Mouse (Mus musculus) intestine, embryonic 14.5 days (tissue): Measurements from ENCODE around the gene Rims3. TPM values are rescaled to one million over a fixed set of nuclear protein-coding genes. Genes with fewer than 3 reads are reported as not detected.

ENCODE experiments used
- ATAC-seq: fragments of 200-750 bp; cut with Nextera tagmentation; replicated peaks from 2 replicates; pipeline ENCODE4 v1.8.0; 2017; ENCODE audit warnings: low read depth, moderate number of reproducible peaks, moderate TSS enrichment, moderate library complexity; ENCODE audit not compliant: low FRiP score, low TSS enrichment
- DNase-seq: peaks from one replicate; pipeline ENCODE4 v3.0.0-alpha.2; 2018; ENCODE audit warnings: low spot score
- H3K27ac ChIP-seq: fragments of 300-500 bp; sonication (generic); 2 replicates; pipeline ENCODE4 v1.5.1; 2014; ENCODE audit warnings: low read depth, mild to moderate bottlenecking, control low read depth
- H3K27me3 ChIP-seq: fragments of 300-500 bp; sonication (generic); replicated peaks from 2 replicates; pipeline ENCODE4 v1.6.1; 2014; ENCODE audit warnings: low read length, control low read depth; ENCODE audit not compliant: control insufficient read depth, insufficient read depth
- H3K36me3 ChIP-seq: fragments of 300-500 bp; sonication (generic); 2 replicates; pipeline ENCODE4 v1.6.1; 2014; ENCODE audit warnings: low read length, control low read depth; ENCODE audit not compliant: control insufficient read depth, insufficient read depth
- H3K4me1 ChIP-seq: fragments of 300-500 bp; sonication (generic); replicated peaks from 2 replicates; pipeline ENCODE4 v1.6.1; 2014; ENCODE audit warnings: low read length, control low read depth, mixed read lengths; ENCODE audit not compliant: control insufficient read depth, insufficient read depth
- H3K4me2 ChIP-seq: fragments of 300-500 bp; sonication (generic); 2 replicates; pipeline ENCODE4 v1.6.1; 2014; ENCODE audit warnings: low read length
- H3K4me3 ChIP-seq: fragments of 300-500 bp; sonication (generic); 2 replicates; pipeline ENCODE4 v1.5.1; 2014; ENCODE audit warnings: low read depth, low read length, control low read depth, mixed read lengths
- H3K9ac ChIP-seq: fragments of 300-500 bp; sonication (generic); 2 replicates; pipeline ENCODE4 v1.6.1; 2014; ENCODE audit warnings: mild to moderate bottlenecking, low read length
- H3K9me3 ChIP-seq: fragments of 300-500 bp; sonication (generic); 2 replicates; pipeline ENCODE4 v1.6.1; 2016; ENCODE audit warnings: low read length, control low read depth; ENCODE audit not compliant: control insufficient read depth
- WGBS: fragments of 180-500 bp; shearing (Covaris S2); extraction: QIAGEN DNeasy Blood & Tissue Kit; methylation state at CpG from one replicate; pipeline ENCODE4 v1.1.7; 2014; 5-methylcytosine and 5-hydroxymethylcytosine counted together
- polyA plus RNA-seq: library from polyadenylated mRNA; unstranded; fragments of >200 nt; fragmentation: Nextera tagmentation; extraction: Ambion mirVana; gene quantifications from 2 replicates; pipeline ENCODE4 v1.2.1, GENCODE M21; 2014

Rims3 gene
- polyA plus RNA-seq, 1 experiment from 2014 or later = 2.2 TPM

GRCm38 (mm10) chr4:120911086-120911485 lies 56.5 kb downstream of the Rims3 start:
- H3K27ac ChIP-seq = no peak overlapping the region
- H3K36me3 ChIP-seq = no peaks in the 10 kb centered on the region
- H3K4me2 ChIP-seq = no peak overlapping the region
- no peak overlapping the region for H3K9ac ChIP-seq
- DNase-seq = no peak
- no peaks in the 10 kb centered on the region for H3K27me3 ChIP-seq
- H3K9me3 ChIP-seq = no peaks in the 10 kb centered on the region
- no peaks in the 10 kb centered on the region for H3K4me1 ChIP-seq
- no peak overlapping the region for H3K4me3 ChIP-seq
- 88% methylated on average over 6 of the region's 6 CpGs for WGBS
- ATAC-seq = no peak

GRCm38 (mm10) chr4:120912866-120913265 lies 58.2 kb downstream of the Rims3 start:
- Histone ChIP-seq H3K9me3 (no peaks in the 10 kb centered on the region), H3K27me3 (no peaks in the 10 kb centered on the region), H3K27ac (no peak overlapping the region), H3K9ac (no peak overlapping the region), H3K36me3 (no peaks in the 10 kb centered on the region), H3K4me1 (no peaks in the 10 kb centered on the region), H3K4me2 (no peak overlapping the region), H3K4me3 (no peak overlapping the region)
- DNase-seq (no peak), ATAC-seq (no peak)
- WGBS = 58% methylated on average over 4 of the region's 4 CpGs

GRCm38 (mm10) chr4:120913443-120913842 lies 58.8 kb downstream of the Rims3 start:
- no peak overlapping the region for H3K27ac ChIP-seq
- H3K27me3 ChIP-seq = no peaks in the 10 kb centered on the region
- no peak overlapping the region for H3K4me3 ChIP-seq
- H3K9ac ChIP-seq = no peak overlapping the region
- no peak overlapping the region for H3K4me2 ChIP-seq
- no peaks in the 10 kb centered on the region for H3K4me1 ChIP-seq
- no peak for ATAC-seq
- 58% methylated on average over 8 of the region's 8 CpGs for WGBS
- H3K36me3 ChIP-seq = no peaks in the 10 kb centered on the region
- DNase-seq = no peak
- no peaks in the 10 kb centered on the region for H3K9me3 ChIP-seq

GRCm38 (mm10) chr4:120913861-120914260 lies 59.2 kb downstream of the Rims3 start:
- Histone ChIP-seq H3K4me1 (no peaks in the 10 kb centered on the region), H3K4me2 (no peak overlapping the region), H3K27ac (no peak overlapping the region), H3K9me3 (no peaks in the 10 kb centered on the region), H3K9ac (no peak overlapping the region), H3K4me3 (no peak overlapping the region), H3K36me3 (no peaks in the 10 kb centered on the region), H3K27me3 (no peaks in the 10 kb centered on the region)
- 74% methylated on average over 1 of the region's 1 CpGs for WGBS
- no peak for DNase-seq
- no peak for ATAC-seq

- no peak for DNase-seq
- H3K9me3 ChIP-seq = no peaks in the 10 kb centered on the region
- no peak overlapping the region for H3K4me3 ChIP-seq
- no peak for ATAC-seq
- no peaks in the 10 kb centered on the region for H3K4me1 ChIP-seq
- H3K36me3 ChIP-seq = no peaks in the 10 kb centered on the region
- H3K27me3 ChIP-seq = no peaks in the 10 kb centered on the region
- no peak overlapping the region for H3K9ac ChIP-seq
- no peak overlapping the region for H3K27ac ChIP-seq
- no peak overlapping the region for H3K4me2 ChIP-seq
- WGBS = 75% methylated on average over 4 of the region's 4 CpGs
Measured at GRCm38 (mm10) chr4:120914501-120914900, 59.9 kb downstream of the Rims3 start.

GRCm38 (mm10) chr4:120921461-120921860 lies 66.8 kb downstream of the Rims3 start:
- Histone ChIP-seq H3K27ac (no peak overlapping the region), H3K9ac (no peak overlapping the region), H3K9me3 (peaks cover 8% of the 10 kb centered on the region), H3K4me2 (no peak overlapping the region), H3K4me1 (no peaks in the 10 kb centered on the region), H3K36me3 (peaks cover 22% of the 10 kb centered on the region), H3K4me3 (no peak overlapping the region), H3K27me3 (no peaks in the 10 kb centered on the region)
- WGBS = 93% methylated on average over 8 of the region's 8 CpGs
- ATAC-seq = no peak
- DNase-seq = no peak

GRCm38 (mm10) chr4:120924554-120925299 lies 70.1 kb downstream of the Rims3 start, which contains the start of gene Exo5:
TSS of gene Exo5 (minus strand) at chr4:120925017.
- H3K4me3 ChIP-seq = peak within 1 kb of the TSS; percentile 57
- ATAC-seq = peak; percentile 98
- H3K4me1 ChIP-seq = no peaks in the 10 kb centered on the region
- DNase-seq = peak; percentile 97
- H3K27me3 ChIP-seq = no peaks in the 10 kb centered on the region
- H3K27ac ChIP-seq = peak within 1 kb of the TSS; percentile 66
- H3K9me3 ChIP-seq = peaks cover 8% of the 10 kb centered on the region
- 1% methylated on average over 33 of the region's 33 CpGs for WGBS
- peaks cover 22% of the 10 kb centered on the region for H3K36me3 ChIP-seq
- peak within 1 kb of the TSS; percentile 74 for H3K4me2 ChIP-seq
- H3K9ac ChIP-seq = peak within 1 kb of the TSS; percentile 49

DNA sequence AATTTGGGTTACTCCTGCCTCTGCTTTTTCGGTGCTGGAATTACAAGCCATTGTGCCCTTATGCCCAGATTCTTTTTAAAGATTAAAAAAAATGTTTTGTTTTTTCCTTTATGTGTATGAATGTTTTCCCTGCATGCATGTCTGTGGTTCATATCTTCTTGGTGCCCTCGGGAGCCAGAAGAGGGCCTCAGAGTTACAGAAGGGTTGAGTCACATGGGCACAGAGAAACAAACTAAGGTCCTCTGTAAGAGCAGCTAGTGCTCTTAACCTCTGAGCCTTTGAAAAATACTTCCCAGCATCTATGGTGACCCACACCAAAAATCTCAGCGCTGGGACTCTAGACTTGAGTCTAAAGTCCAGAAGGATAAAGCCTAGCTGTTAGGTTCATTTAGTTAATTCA lies 70.8 kb downstream of the Rims3 start:
- WGBS = 20% methylated on average over 3 of the region's 3 CpGs
- Histone ChIP-seq H3K9me3 (peaks cover 8% of the 10 kb centered on the region), H3K4me1 (no peaks in the 10 kb centered on the region), H3K27me3 (no peaks in the 10 kb centered on the region), H3K9ac (peak overlapping the region; percentile 49), H3K4me3 (peak overlapping the region; percentile 57), H3K27ac (peak overlapping the region; percentile 66), H3K36me3 (peaks cover 17% of the 10 kb centered on the region), H3K4me2 (peak overlapping the region; percentile 74)
- DNase-seq (no peak), ATAC-seq (peak; percentile 34; the same call in 1 of the 2 replicates)

DNA sequence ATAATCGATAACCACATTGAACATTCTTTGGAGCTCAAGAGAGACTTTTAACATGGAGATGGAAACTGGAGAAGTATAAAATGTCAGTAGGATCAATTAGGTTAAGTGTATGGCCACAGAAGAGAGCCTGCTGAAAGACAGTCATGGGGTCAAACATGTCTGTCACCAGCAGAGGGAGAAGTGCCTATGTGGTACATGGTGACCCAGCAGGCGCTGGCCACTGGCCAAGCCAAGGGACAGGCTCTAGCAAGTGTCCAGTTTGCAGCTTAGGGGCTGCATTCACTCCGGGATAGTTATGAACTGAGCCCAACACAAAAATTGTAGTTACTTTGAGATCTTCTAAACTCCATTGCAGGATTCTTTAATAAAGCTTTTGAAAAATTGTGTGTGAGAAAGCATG lies 74.1 kb downstream of the Rims3 start:
- WGBS = 78% methylated on average over 3 of the region's 3 CpGs
- no peak overlapping the region for H3K9ac ChIP-seq
- no peak for DNase-seq
- no peak overlapping the region for H3K4me2 ChIP-seq
- H3K4me3 ChIP-seq = no peak overlapping the region
- no peaks in the 10 kb centered on the region for H3K36me3 ChIP-seq
- no peaks in the 10 kb centered on the region for H3K9me3 ChIP-seq
- no peaks in the 10 kb centered on the region for H3K27me3 ChIP-seq
- no peak overlapping the region for H3K27ac ChIP-seq
- H3K4me1 ChIP-seq = no peaks in the 10 kb centered on the region
- ATAC-seq = no peak
